Mouse (Mus musculus): ENCODE measurements around the gene Card11.

DNA sequence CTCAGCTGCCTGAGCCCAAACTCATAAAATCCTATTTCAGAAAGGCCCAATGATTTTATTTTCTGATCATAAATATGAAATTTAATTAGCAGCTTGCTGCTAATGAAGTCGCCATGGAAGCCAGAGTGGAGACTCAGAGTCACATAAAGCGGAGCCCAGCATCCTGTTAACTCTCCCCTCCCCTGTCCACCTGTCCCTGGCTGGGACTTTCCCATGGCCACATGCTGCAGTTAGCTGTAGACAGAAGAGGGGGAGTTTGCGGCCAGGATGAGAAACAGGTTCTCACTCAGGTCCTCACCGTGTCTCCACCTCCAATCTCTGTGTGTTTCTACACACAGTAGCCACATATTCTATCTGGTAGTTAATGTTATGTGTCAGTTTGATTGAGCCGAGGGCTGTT is 48.6 kb downstream of the Card11 start:
- TF ChIP-seq ZC3H11A (IDR thresholded peaks at IDR 0.05; ENCODE audit: borderline replicate concordance, low read depth, low read length) = no peak
- TF ChIP-seq ZNF384 (IDR thresholded peaks at IDR 0.05; ENCODE audit: low read depth, low read length) = no peak
- no peak for TF ChIP-seq HCFC1 (IDR thresholded peaks at IDR 0.05; ENCODE audit: borderline replicate concordance, insufficient read depth, low read length)
